Mouse (Mus musculus): ENCODE results near the gene Nolc1.

DNA sequence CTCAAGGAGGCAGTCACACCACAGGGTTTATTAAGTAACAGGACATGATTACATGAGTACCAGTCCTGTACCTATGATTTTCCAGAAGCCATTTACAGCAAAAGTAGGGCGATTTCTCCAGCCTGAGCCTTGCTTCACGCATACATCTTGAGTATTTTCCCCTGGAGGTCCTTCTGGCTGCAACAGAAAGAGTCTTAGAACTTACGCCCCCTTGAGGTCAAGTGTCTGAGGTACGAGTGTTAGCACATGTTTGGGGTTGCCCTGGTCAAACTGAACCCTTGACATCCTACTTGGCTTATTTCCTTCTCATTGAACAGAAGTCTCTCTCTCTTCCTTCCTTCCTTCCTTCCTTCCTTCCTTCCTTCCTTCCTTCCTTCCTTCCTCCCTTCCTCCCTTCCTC lies 39.0 kb downstream of the Nolc1 start:
- TF ChIP-seq USF1 (IDR thresholded peaks at IDR 0.05; ENCODE audit: low read depth) (no peak), POLR2AphosphoS2 (IDR thresholded peaks at IDR 0.05; ENCODE audit: insufficient read length, low read depth) (no peak), MYOG (IDR thresholded peaks at IDR 0.05; ENCODE audit: control insufficient read depth in 1 of 3, insufficient read depth in 1 of 3, insufficient read length in 2 of 3, low read depth in 2 of 3) (no peak), CEBPB (IDR thresholded peaks at IDR 0.05; ENCODE audit: insufficient read depth, poor library complexity, severe bottlenecking) (no peak), SRF (IDR thresholded peaks at IDR 0.05; ENCODE audit: control insufficient read depth, insufficient read length, low read depth) (no peak), MYOD1 (IDR thresholded peaks at IDR 0.05; ENCODE audit: control insufficient read depth in 1 of 3, insufficient read length in 2 of 3, low read depth in 2 of 3) (no peak), MAX (IDR thresholded peaks at IDR 0.05; ENCODE audit: low read depth) (no peak), POLR2A (IDR thresholded peaks at IDR 0.05; ENCODE audit: insufficient read length, low read depth) (no peak), TCF12 (IDR thresholded peaks at IDR 0.05; ENCODE audit: insufficient read depth, poor library complexity, severe bottlenecking) (no peak), REST (IDR thresholded peaks at IDR 0.05; ENCODE audit: insufficient read depth, insufficient read length) (no peak)
